Mouse (Mus musculus) bone marrow macrophage, adult 2 months (primary cell): ENCODE data around the gene C9orf72.

ENCODE experiments used
- CTCF ChIP-seq: IDR thresholded peaks from 2 replicates; pipeline ENCODE4 v1.5.1; 2012; ENCODE audit warnings: low read depth, mild to moderate bottlenecking, low read length, moderate library complexity
- POLR2A ChIP-seq: IDR thresholded peaks from 2 replicates; pipeline ENCODE4 v1.6.1; 2012; ENCODE audit warnings: mild to moderate bottlenecking, low read depth, low read length, borderline replicate concordance

DNA sequence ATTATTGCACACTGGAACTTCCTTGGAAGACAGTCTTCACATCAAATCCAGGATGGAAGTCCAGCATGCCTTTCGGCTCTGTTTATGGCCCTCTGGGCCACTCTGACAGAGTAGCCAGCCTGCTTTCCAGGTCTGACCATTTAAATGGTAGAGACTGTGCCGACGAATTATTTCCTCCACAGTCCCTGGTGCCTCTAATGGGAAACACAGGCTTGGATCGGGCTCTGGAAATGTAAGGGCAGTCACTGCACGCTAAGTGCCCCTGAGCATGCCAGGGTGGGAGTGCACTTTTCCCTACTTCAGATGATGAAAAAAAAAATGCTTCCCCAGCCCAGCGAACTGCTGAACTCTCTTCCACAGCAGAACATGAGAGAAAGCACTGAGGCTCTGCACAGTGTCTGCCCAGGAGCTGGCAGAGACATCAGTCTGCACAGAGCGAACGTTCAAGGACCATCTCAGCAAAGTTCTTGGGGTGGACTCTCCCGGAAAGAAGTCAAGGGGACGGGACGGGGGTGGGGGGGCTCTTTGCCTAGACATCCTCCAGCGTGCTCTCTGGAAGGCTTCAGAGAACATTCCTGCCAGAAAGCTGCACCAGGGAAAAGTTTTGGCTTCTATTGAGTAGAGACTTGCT is 82.4 kb downstream of the C9orf72 start:
- TF ChIP-seq CTCF (no peak), POLR2A (no peak)
